Mouse (Mus musculus) kidney, embryonic 16.5 days (tissue): ENCODE results near the gene Vamp8. TPM values are rescaled to one million over a fixed set of nuclear protein-coding genes. Genes with fewer than 3 reads are reported as not detected.

Experiments
- ATAC-seq: fragments of 200-750 bp; cut with Nextera tagmentation; 2 replicates; pipeline ENCODE4 v1.8.0; 2017; ENCODE audit warnings: moderate TSS enrichment; ENCODE audit not compliant: low FRiP score, low TSS enrichment
- H3K27ac ChIP-seq: fragments of 300-500 bp; sonication (generic); 2 replicates; pipeline ENCODE4 v1.5.1; 2014; ENCODE audit warnings: low read length
- H3K27me3 ChIP-seq: fragments of 300-500 bp; sonication (generic); 2 replicates; pipeline ENCODE4 v1.6.1; 2014; ENCODE audit warnings: low read length, control low read depth, mixed read lengths; ENCODE audit not compliant: insufficient read depth
- H3K36me3 ChIP-seq: fragments of 300-500 bp; sonication (generic); 2 replicates; pipeline ENCODE4 v1.6.1; 2014; ENCODE audit warnings: low read length, control low read depth, mixed read lengths; ENCODE audit not compliant: insufficient read depth
- H3K4me1 ChIP-seq: fragments of 300-500 bp; sonication (generic); 2 replicates; pipeline ENCODE4 v1.6.1; 2014; ENCODE audit warnings: low read length, control low read depth, mixed read lengths; ENCODE audit not compliant: insufficient read depth
- H3K4me2 ChIP-seq: fragments of 300-500 bp; sonication (generic); replicated peaks from 2 replicates; pipeline ENCODE4 v1.6.1; 2014; ENCODE audit warnings: low read depth, low read length
- H3K4me3 ChIP-seq: fragments of 300-500 bp; sonication (generic); 2 replicates; pipeline ENCODE4 v1.5.1; 2014; ENCODE audit warnings: mild to moderate bottlenecking, low read length
- H3K9ac ChIP-seq: fragments of 300-500 bp; sonication (generic); replicated peaks from 2 replicates; pipeline ENCODE4 v1.6.1; 2014; ENCODE audit warnings: low read length
- H3K9me3 ChIP-seq: fragments of 300-500 bp; sonication (generic); 2 replicates; pipeline ENCODE4 v1.6.1; 2016; ENCODE audit warnings: low read length, control low read depth
- WGBS: fragments of 180-500 bp; shearing (Covaris S2); extraction: QIAGEN DNeasy Blood & Tissue Kit; methylation state at CpG from one replicate; pipeline ENCODE4 v1.1.7; 2014; 5-methylcytosine and 5-hydroxymethylcytosine counted together
- polyA plus RNA-seq: library from polyadenylated mRNA; unstranded; fragments of >200 nt; fragmentation: Nextera tagmentation; extraction: Ambion mirVana; gene quantifications from 2 replicates; pipeline ENCODE4 v1.2.1, GENCODE M21; 2015

The Vamp8 gene
- polyA plus RNA-seq, 1 experiment from 2014 or later = 180 TPM

GRCm38 (mm10) chr6:72374820-72375563, 15.5 kb downstream of the Vamp8 start:
- peaks cover 6% of the 10 kb centered on the region for H3K4me1 ChIP-seq
- no peak overlapping the region for H3K4me2 ChIP-seq
- H3K9ac ChIP-seq = no peak overlapping the region
- 76% methylated on average over 15 of the region's 15 CpGs for WGBS
- H3K4me3 ChIP-seq = no peak overlapping the region
- H3K9me3 ChIP-seq = no peaks in the 10 kb centered on the region
- no peak for ATAC-seq
- H3K36me3 ChIP-seq = no peaks in the 10 kb centered on the region
- H3K27ac ChIP-seq = no peak overlapping the region
- H3K27me3 ChIP-seq = no peaks in the 10 kb centered on the region

DNA sequence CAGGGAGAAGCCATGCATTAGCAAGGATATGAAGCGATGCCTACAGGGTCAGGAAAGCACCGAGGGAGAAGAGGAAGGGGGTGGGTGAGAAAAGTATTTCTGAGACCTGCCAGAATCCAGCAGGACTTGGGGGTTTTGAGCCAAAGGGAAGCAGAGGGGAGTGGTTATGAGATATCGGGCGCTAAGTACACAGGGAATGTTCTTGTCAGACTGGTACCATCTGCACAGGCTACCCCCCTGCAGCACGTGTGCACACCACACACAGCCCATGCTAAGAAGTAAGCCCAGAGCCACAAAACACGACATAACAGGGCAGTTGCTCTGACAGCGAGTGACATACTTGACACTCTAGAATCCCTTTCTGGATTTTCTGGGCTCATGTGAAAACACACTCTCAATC, 16.3 kb downstream of the Vamp8 start:
- H3K4me1 ChIP-seq = peaks cover 6% of the 10 kb centered on the region
- no peak for ATAC-seq
- H3K9me3 ChIP-seq = no peaks in the 10 kb centered on the region

DNA sequence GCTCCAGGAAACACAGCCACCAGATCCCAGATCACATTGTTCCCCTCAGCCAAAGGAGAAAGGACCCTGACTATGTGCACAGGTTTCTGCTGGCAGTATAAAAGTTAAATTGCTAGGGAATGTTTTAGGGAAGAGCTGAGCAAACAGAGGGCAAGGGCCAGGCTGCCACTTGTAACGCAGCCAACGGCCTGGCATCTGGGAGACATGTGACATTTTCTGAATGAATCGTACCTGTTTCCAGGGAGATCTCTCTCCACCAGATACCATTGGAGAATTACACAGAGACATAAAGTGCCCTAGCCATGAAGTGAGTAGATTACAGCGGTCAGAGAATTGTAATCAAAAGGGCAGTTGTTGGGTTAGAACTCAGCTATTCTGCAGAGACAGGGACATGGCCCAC, 17.3 kb downstream of the Vamp8 start:
- Histone ChIP-seq H3K9ac (no peak overlapping the region), H3K4me3 (no peak overlapping the region), H3K4me2 (no peak overlapping the region), H3K27ac (no peak overlapping the region), H3K9me3 (no peaks in the 10 kb centered on the region), H3K36me3 (no peaks in the 10 kb centered on the region), H3K4me1 (peaks cover 6% of the 10 kb centered on the region), H3K27me3 (no peaks in the 10 kb centered on the region)
- 89% methylated on average over 4 of the region's 4 CpGs for whole genome bisulfite sequencing
- ATAC-seq = no peak

More for the DNA sequence above, 16.3 kb downstream of the Vamp8 start:
- Histone ChIP-seq H3K4me3 (no peak overlapping the region), H3K36me3 (no peaks in the 10 kb centered on the region), H3K27ac (no peak overlapping the region), H3K27me3 (no peaks in the 10 kb centered on the region), H3K9ac (no peak overlapping the region), H3K4me2 (no peak overlapping the region)
- 71% methylated on average over 7 of the region's 7 CpGs for WGBS

GRCm38 (mm10) chr6:72371571-72371970, 18.9 kb downstream of the Vamp8 start:
- no peak overlapping the region for H3K4me2 ChIP-seq
- 0 out of 2 replicates have a peak overlapping the region, but pooled peaks have one; percentile 60 for H3K27ac ChIP-seq
- ATAC-seq = no peak
- H3K4me1 ChIP-seq = peaks cover 6% of the 10 kb centered on the region
- H3K36me3 ChIP-seq = no peaks in the 10 kb centered on the region
- no peaks in the 10 kb centered on the region for H3K9me3 ChIP-seq
- H3K9ac ChIP-seq = peak overlapping the region; percentile 31; the same call in 1 of the 2 replicates
- H3K4me3 ChIP-seq = no peak overlapping the region
- WGBS = 13% methylated on average over 1 of the region's 1 CpGs
- H3K27me3 ChIP-seq = no peaks in the 10 kb centered on the region

DNA sequence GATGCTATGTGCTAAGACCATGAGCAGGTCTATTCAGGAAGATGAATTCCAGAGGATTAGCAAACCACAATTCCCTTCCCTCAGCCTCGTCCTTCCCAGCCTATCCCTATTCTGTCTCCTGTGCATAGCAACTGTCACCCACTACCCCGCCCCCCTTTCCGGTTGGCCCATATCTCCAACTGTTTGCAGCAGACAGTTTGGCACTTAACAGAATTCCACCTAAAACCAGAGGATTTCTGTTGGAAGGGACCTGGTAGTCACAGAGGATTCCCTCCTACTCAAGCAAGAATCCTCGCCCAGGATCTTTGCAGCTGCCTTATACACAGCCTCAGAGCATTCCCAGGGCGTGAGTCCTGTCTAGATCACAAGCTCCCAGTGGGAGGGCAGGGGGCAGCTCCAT, 19.4 kb downstream of the Vamp8 start:
- no peak overlapping the region for H3K4me3 ChIP-seq
- H3K36me3 ChIP-seq = no peaks in the 10 kb centered on the region
- H3K9me3 ChIP-seq = no peaks in the 10 kb centered on the region
- no peaks in the 10 kb centered on the region for H3K27me3 ChIP-seq
- no peak overlapping the region for H3K4me2 ChIP-seq
- H3K9ac ChIP-seq = peak overlapping the region; percentile 31; the same call in 1 of the 2 replicates
- H3K27ac ChIP-seq = 0 out of 2 replicates have a peak overlapping the region, but pooled peaks have one; percentile 60
- 47% methylated on average over 5 of the region's 5 CpGs for WGBS
- peaks cover 6% of the 10 kb centered on the region for H3K4me1 ChIP-seq
- no peak for ATAC-seq

DNA sequence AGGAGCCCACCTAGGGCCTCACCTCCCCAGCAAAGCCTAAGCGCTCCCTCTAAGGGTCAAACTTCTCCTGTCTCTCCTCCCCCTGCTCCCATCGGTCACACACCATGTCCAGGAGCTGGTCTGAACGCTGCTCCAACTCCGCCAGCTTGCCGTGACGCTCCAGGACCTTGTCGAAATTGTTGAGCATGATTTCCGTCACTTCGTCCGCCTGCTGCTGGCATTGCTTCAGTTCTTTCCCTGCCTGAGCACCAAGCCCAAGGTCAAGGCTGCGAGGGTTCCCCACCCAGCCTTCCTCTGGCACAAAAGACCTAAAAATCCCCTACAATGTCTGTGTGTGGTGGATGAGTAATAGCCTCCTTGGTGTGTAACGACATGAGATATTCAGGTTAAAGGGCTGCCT, 20.4 kb downstream of the Vamp8 start:
- no peak overlapping the region for H3K4me3 ChIP-seq
- no peak overlapping the region for H3K4me2 ChIP-seq
- H3K4me1 ChIP-seq = peaks cover 6% of the 10 kb centered on the region
- no peak for ATAC-seq
- 77% methylated on average over 12 of the region's 12 CpGs for WGBS
- H3K9me3 ChIP-seq = no peaks in the 10 kb centered on the region
- H3K36me3 ChIP-seq = no peaks in the 10 kb centered on the region
- no peak overlapping the region for H3K27ac ChIP-seq
- H3K9ac ChIP-seq = no peak overlapping the region
- H3K27me3 ChIP-seq = no peaks in the 10 kb centered on the region

DNA sequence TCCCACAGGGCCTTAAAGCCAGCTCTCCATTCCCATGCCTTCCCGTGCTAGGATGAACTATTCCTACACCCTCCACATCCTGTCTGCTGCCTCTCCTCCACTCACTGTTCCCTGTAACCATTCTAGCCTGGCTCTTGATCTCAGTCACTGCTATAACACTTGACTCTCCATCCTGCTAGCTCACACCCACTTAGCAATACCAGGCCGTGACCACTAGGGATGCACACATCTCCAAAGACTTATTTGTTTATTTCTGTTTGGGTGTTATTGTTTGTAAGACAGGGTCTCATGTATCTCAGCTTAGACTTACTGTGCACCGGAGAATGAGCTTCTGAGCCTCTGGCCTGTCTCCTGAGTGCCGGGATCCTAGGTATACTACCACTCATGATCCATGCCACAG, 20.9 kb downstream of the Vamp8 start:
- ATAC-seq = no peak
- no peaks in the 10 kb centered on the region for H3K36me3 ChIP-seq
- H3K9me3 ChIP-seq = no peaks in the 10 kb centered on the region
- no peaks in the 10 kb centered on the region for H3K27me3 ChIP-seq
- WGBS = 76% methylated on average over 4 of the region's 4 CpGs
- no peak overlapping the region for H3K4me2 ChIP-seq
- H3K9ac ChIP-seq = no peak overlapping the region
- H3K4me3 ChIP-seq = no peak overlapping the region
- H3K4me1 ChIP-seq = peaks cover 6% of the 10 kb centered on the region
- no peak overlapping the region for H3K27ac ChIP-seq

DNA sequence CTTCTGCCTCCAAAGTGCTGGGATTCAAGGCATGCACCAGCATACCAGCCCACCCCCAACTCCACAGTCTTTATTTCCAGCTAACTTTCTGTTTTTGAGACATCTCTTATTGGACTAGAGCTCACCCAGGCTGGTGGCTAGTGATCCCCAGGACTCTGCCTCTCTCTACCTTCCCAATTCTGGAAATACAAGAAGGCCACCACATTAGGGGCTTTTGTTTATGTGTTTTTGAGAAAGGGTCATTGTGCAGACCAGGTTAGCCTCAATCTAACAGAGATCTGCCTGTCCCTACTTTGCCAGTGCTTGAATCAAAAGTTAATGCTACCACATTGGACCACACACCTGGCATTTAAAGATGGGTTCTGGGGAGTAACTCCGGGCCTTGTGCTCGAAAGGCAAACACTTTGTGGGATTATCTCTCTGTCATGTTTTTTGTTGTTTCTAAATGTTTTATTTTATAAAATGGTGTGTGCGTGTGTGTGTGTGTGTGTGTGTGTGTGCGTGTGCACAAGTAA, 23.0 kb downstream of the Vamp8 start:
- peaks cover 11% of the 10 kb centered on the region for H3K4me1 ChIP-seq
- H3K4me2 ChIP-seq = no peak overlapping the region
- 73% methylated on average over 4 of the region's 4 CpGs for WGBS
- H3K27ac ChIP-seq = no peak overlapping the region
- no peaks in the 10 kb centered on the region for H3K27me3 ChIP-seq
- no peak overlapping the region for H3K4me3 ChIP-seq
- no peaks in the 10 kb centered on the region for H3K9me3 ChIP-seq
- H3K9ac ChIP-seq = no peak overlapping the region
- H3K36me3 ChIP-seq = no peaks in the 10 kb centered on the region
- no peak for ATAC-seq

DNA sequence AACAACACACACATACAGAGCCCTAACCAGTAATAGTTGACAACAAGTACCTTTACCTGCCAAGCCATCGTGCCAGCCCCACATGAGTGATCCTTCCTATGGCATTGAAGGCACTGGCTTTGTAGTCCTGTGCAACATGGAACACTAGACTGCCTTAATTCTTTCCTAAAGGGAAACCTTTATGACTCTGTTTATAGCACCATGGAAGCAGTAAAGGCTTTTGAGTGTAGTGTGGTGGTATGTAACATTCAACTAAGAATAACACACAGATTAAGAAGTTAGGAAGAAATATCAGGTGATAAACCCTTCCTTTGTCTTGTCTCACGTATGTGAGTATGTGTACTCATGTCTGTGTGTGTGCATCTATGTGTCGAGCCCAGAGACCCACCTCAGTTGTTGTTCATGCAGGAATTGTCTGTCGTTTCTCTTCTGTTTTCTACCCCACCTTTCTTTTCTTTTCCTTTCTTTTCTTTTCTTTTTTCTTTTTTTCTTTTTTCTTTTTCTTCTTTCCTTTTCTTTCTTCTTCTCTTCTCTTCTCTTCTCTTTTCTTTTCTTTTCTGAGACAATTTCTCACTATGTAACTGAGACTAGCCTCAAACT, 23.6 kb downstream of the Vamp8 start, which contains the start of gene Rnf181:
Rnf181 (minus strand) TSS at position 113 of the 600 bp plus-strand sequence.
- Histone ChIP-seq H3K9ac (no peak within 1 kb of the TSS), H3K27me3 (no peaks in the 10 kb centered on the region), H3K9me3 (no peaks in the 10 kb centered on the region), H3K4me3 (no peak within 1 kb of the TSS), H3K27ac (no peak within 1 kb of the TSS), H3K4me2 (no peak within 1 kb of the TSS), H3K4me1 (peaks cover 11% of the 10 kb centered on the region), H3K36me3 (no peaks in the 10 kb centered on the region)
- ATAC-seq = no peak
- 78% methylated on average over 4 of the region's 4 CpGs for WGBS

DNA sequence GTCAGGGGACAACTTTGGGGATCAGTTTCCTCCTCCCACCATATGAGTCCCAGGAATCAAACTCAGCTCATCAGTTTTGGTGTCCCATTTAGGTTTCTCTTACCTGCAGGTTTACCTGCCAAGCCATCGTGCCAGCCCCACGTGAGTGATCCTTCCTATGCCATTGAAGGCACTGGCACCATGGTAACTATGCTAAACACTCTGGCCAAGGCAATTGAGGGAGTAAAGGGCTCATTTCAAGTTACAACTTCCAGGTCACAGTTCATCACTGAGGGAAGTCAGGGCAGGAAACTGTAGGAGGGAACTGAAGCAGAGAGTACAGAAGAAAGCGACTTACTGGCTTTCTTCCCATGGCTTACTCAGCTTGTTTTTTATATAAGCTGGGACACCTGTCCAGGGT, 24.2 kb downstream of the Vamp8 start:
- Histone ChIP-seq H3K9ac (no peak overlapping the region), H3K27me3 (no peaks in the 10 kb centered on the region), H3K27ac (no peak overlapping the region), H3K36me3 (no peaks in the 10 kb centered on the region), H3K9me3 (no peaks in the 10 kb centered on the region), H3K4me2 (no peak overlapping the region), H3K4me3 (no peak overlapping the region), H3K4me1 (peaks cover 11% of the 10 kb centered on the region)
- WGBS = 64% methylated on average over 3 of the region's 3 CpGs
- no peak for ATAC-seq
